Mouse (Mus musculus): ENCODE data around the gene Ddi2. TPM values are rescaled to one million over a fixed set of nuclear protein-coding genes. Genes with fewer than 3 reads are reported as not detected.

Gene Ddi2
- polyA plus RNA-seq, 1 experiment from 2014 or later = 16.8 TPM

- H3K27me3 ChIP-seq (replicated peaks; ENCODE audit: insufficient read depth, low read length) = no peaks in the 10 kb centered on the region
- TF ChIP-seq EP300 (IDR thresholded peaks at IDR 0.05) (no peak), CTCF (IDR thresholded peaks at IDR 0.05) (no peak)
- no peak overlapping the region for H3K27ac ChIP-seq (ENCODE audit: low read length)
- H3K9ac ChIP-seq (replicated peaks; ENCODE audit: low read depth) = no peak overlapping the region
- H3K4me1 ChIP-seq (ENCODE audit: insufficient read depth, low read depth, low read length) = no peaks in the 10 kb centered on the region
- WGBS = 41% methylated on average over 11 of the region's 11 CpGs
- no peaks in the 10 kb centered on the region for H3K9me3 ChIP-seq (ENCODE audit: low read length)
- no peak for DNase-seq (ENCODE audit: low spot score)
- ATAC-seq = no peak
- H3K4me2 ChIP-seq (replicated peaks; ENCODE audit: low read depth, low read length) = no peak overlapping the region
- H3K36me3 ChIP-seq (ENCODE audit: insufficient read depth, low read length) = no peaks in the 10 kb centered on the region
- no peak overlapping the region for H3K4me3 ChIP-seq (ENCODE audit: low read depth, low read length)
Measured at GRCm38 (mm10) chr4:141749557-141749956, 26.3 kb upstream of the Ddi2 start.

GRCm38 (mm10) chr4:141746578-141747346 is 23.5 kb upstream of the Ddi2 start, which contains the start of gene Agmat:
Agmat (plus strand) TSS chr4:141746672.
- 21% methylated on average over 21 of the region's 25 CpGs for WGBS

GRCm38 (mm10) chr4:141742381-141742780 is 19.2 kb upstream of the Ddi2 start:
- 81% methylated on average over 4 of the region's 4 CpGs for WGBS
- TF ChIP-seq EP300 (IDR thresholded peaks at IDR 0.05) = no peak
- TF ChIP-seq CTCF (IDR thresholded peaks at IDR 0.05) = no peak
- Histone ChIP-seq H3K4me1 (ENCODE audit: insufficient read depth, low read depth, low read length) (no peaks in the 10 kb centered on the region), H3K9ac (replicated peaks; ENCODE audit: low read depth) (no peak overlapping the region), H3K36me3 (ENCODE audit: insufficient read depth, low read length) (no peaks in the 10 kb centered on the region), H3K9me3 (ENCODE audit: low read length) (no peaks in the 10 kb centered on the region), H3K4me3 (ENCODE audit: low read depth, low read length) (no peak overlapping the region), H3K27ac (ENCODE audit: low read length) (no peak overlapping the region), H3K27me3 (replicated peaks; ENCODE audit: insufficient read depth, low read length) (no peaks in the 10 kb centered on the region), H3K4me2 (replicated peaks; ENCODE audit: low read depth, low read length) (no peak overlapping the region)
- DNase-seq (ENCODE audit: low spot score) (no peak), ATAC-seq (no peak)

More at GRCm38 (mm10) chr4:141746578-141747346, 23.5 kb upstream of the Ddi2 start, which contains the start of gene Agmat:
- Histone ChIP-seq H3K36me3 (ENCODE audit: insufficient read depth, low read length) (no peaks in the 10 kb centered on the region), H3K4me1 (ENCODE audit: insufficient read depth, low read depth, low read length) (no peaks in the 10 kb centered on the region), H3K27me3 (replicated peaks; ENCODE audit: insufficient read depth, low read length) (no peaks in the 10 kb centered on the region), H3K9me3 (ENCODE audit: low read length) (no peaks in the 10 kb centered on the region), H3K4me2 (replicated peaks; ENCODE audit: low read depth, low read length) (no peak within 1 kb of the TSS), H3K4me3 (ENCODE audit: low read depth, low read length) (no peak within 1 kb of the TSS), H3K9ac (replicated peaks; ENCODE audit: low read depth) (no peak within 1 kb of the TSS), H3K27ac (ENCODE audit: low read length) (no peak within 1 kb of the TSS)
- TF ChIP-seq EP300 (IDR thresholded peaks at IDR 0.05) (no peak), CTCF (IDR thresholded peaks at IDR 0.05) (no peak)
- ATAC-seq (no peak), DNase-seq (ENCODE audit: low spot score) (no peak)

GRCm38 (mm10) chr4:141741856-141742255 is 18.6 kb upstream of the Ddi2 start:
- Histone ChIP-seq H3K4me2 (replicated peaks; ENCODE audit: low read depth, low read length) (no peak overlapping the region), H3K9me3 (ENCODE audit: low read length) (no peaks in the 10 kb centered on the region), H3K9ac (replicated peaks; ENCODE audit: low read depth) (no peak overlapping the region), H3K36me3 (ENCODE audit: insufficient read depth, low read length) (no peaks in the 10 kb centered on the region), H3K27ac (ENCODE audit: low read length) (no peak overlapping the region), H3K27me3 (replicated peaks; ENCODE audit: insufficient read depth, low read length) (no peaks in the 10 kb centered on the region), H3K4me3 (ENCODE audit: low read depth, low read length) (no peak overlapping the region), H3K4me1 (ENCODE audit: insufficient read depth, low read depth, low read length) (no peaks in the 10 kb centered on the region)
- TF ChIP-seq EP300 (IDR thresholded peaks at IDR 0.05) (no peak), CTCF (IDR thresholded peaks at IDR 0.05) (no peak)
- WGBS = 24% methylated on average over 9 of the region's 9 CpGs
- ATAC-seq (peak; percentile 35; the same call in 1 of the 2 replicates), DNase-seq (ENCODE audit: low spot score) (no peak)

- Histone ChIP-seq H3K4me2 (replicated peaks; ENCODE audit: low read depth, low read length) (no peak overlapping the region), H3K4me1 (ENCODE audit: insufficient read depth, low read depth, low read length) (no peaks in the 10 kb centered on the region), H3K9ac (replicated peaks; ENCODE audit: low read depth) (no peak overlapping the region), H3K9me3 (ENCODE audit: low read length) (no peaks in the 10 kb centered on the region), H3K4me3 (ENCODE audit: low read depth, low read length) (no peak overlapping the region), H3K27me3 (replicated peaks; ENCODE audit: insufficient read depth, low read length) (no peaks in the 10 kb centered on the region), H3K27ac (ENCODE audit: low read length) (no peak overlapping the region), H3K36me3 (ENCODE audit: insufficient read depth, low read length) (no peaks in the 10 kb centered on the region)
- 60% methylated on average over 8 of the region's 8 CpGs for WGBS
- no peak for DNase-seq (ENCODE audit: low spot score)
- no peak for ATAC-seq
- TF ChIP-seq CTCF (IDR thresholded peaks at IDR 0.05) (no peak), EP300 (IDR thresholded peaks at IDR 0.05) (no peak)
Measured at GRCm38 (mm10) chr4:141738015-141738414, 14.8 kb upstream of the Ddi2 start.

- Histone ChIP-seq H3K4me1 (ENCODE audit: insufficient read depth, low read depth, low read length) (no peaks in the 10 kb centered on the region), H3K27ac (ENCODE audit: low read length) (no peak overlapping the region), H3K4me2 (replicated peaks; ENCODE audit: low read depth, low read length) (no peak overlapping the region), H3K36me3 (ENCODE audit: insufficient read depth, low read length) (no peaks in the 10 kb centered on the region), H3K9me3 (ENCODE audit: low read length) (no peaks in the 10 kb centered on the region), H3K4me3 (ENCODE audit: low read depth, low read length) (no peak overlapping the region), H3K27me3 (replicated peaks; ENCODE audit: insufficient read depth, low read length) (no peaks in the 10 kb centered on the region), H3K9ac (replicated peaks; ENCODE audit: low read depth) (no peak overlapping the region)
- TF ChIP-seq EP300 (IDR thresholded peaks at IDR 0.05) (no peak), CTCF (IDR thresholded peaks at IDR 0.05) (no peak)
- WGBS = 55% methylated on average over 4 of the region's 4 CpGs
- DNase-seq (ENCODE audit: low spot score) = no peak
- no peak for ATAC-seq
Measured at GRCm38 (mm10) chr4:141736856-141737255, 13.6 kb upstream of the Ddi2 start.

Data from lung, postnatal 0 days (tissue).